Mouse (Mus musculus): Measurements from ENCODE around the gene Rapgef1.
A peak's percentile ranks its signal among the peaks of the same experiment; 100 is the strongest.
"Not testable (repeated sequence)": the region's sequence is repeated elsewhere in the genome, so short reads cannot be mapped to it uniquely, and the experiment has no call there.

Rapgef1 gene

GRCm38 (mm10) chr2:29701393-29701792, 81.9 kb downstream of the Rapgef1 start:
- DNase-seq (ENCODE audit: extremely low read depth, low read depth, low spot score) = no peak

- DNase-seq (ENCODE audit: extremely low read depth, low read depth, low spot score) = no peak
Observed at GRCm38 (mm10) chr2:29702189-29702588, 82.7 kb downstream of the Rapgef1 start.

GRCm38 (mm10) chr2:29703104-29704081, 83.9 kb downstream of the Rapgef1 start:
- no peak for DNase-seq (ENCODE audit: extremely low read depth, low read depth, low spot score)

- peak; percentile 86 for DNase-seq (ENCODE audit: extremely low read depth, low read depth, low spot score)
Observed at GRCm38 (mm10) chr2:29705493-29705892, 86.0 kb downstream of the Rapgef1 start.

- no peak for DNase-seq (ENCODE audit: extremely low read depth, low read depth, low spot score)
Observed at GRCm38 (mm10) chr2:29706726-29707620, 87.5 kb downstream of the Rapgef1 start.

- no peak for DNase-seq (ENCODE audit: extremely low read depth, low read depth, low spot score)
Observed at GRCm38 (mm10) chr2:29707731-29708130, 88.2 kb downstream of the Rapgef1 start.

- not testable (repeated sequence) for DNase-seq (ENCODE audit: extremely low read depth, low read depth, low spot score)
Observed at GRCm38 (mm10) chr2:29708209-29708608, 88.7 kb downstream of the Rapgef1 start.

- DNase-seq (ENCODE audit: extremely low read depth, low read depth, low spot score) = no peak
Observed at GRCm38 (mm10) chr2:29711038-29711437, 91.5 kb downstream of the Rapgef1 start.

GRCm38 (mm10) chr2:29711877-29712276, 92.4 kb downstream of the Rapgef1 start:
- DNase-seq (ENCODE audit: extremely low read depth, low read depth, low spot score) = no peak

GRCm38 (mm10) chr2:29713501-29713900, 94.0 kb downstream of the Rapgef1 start:
- DNase-seq (ENCODE audit: extremely low read depth, low read depth, low spot score) = no peak

- no peak for DNase-seq (ENCODE audit: extremely low read depth, low read depth, low spot score)
Observed at GRCm38 (mm10) chr2:29714127-29714526, 94.6 kb downstream of the Rapgef1 start.

- no peak for DNase-seq (ENCODE audit: extremely low read depth, low read depth, low spot score)
Observed at GRCm38 (mm10) chr2:29716143-29716542, 96.6 kb downstream of the Rapgef1 start.

GRCm38 (mm10) chr2:29716691-29717090, 97.2 kb downstream of the Rapgef1 start:
- no peak for DNase-seq (ENCODE audit: extremely low read depth, low read depth, low spot score)

- DNase-seq (ENCODE audit: extremely low read depth, low read depth, low spot score) = no peak
Observed at GRCm38 (mm10) chr2:29718581-29718980, 99.1 kb downstream of the Rapgef1 start.

GRCm38 (mm10) chr2:29723132-29723531, 103.6 kb downstream of the Rapgef1 start:
- DNase-seq (ENCODE audit: extremely low read depth, low read depth, low spot score) = no peak

GRCm38 (mm10) chr2:29724664-29725365, 105.3 kb downstream of the Rapgef1 start:
- no peak for DNase-seq (ENCODE audit: extremely low read depth, low read depth, low spot score)

GRCm38 (mm10) chr2:29729500-29729899, 110.0 kb downstream of the Rapgef1 start:
- DNase-seq (ENCODE audit: extremely low read depth, low read depth, low spot score) = no peak

- no peak for DNase-seq (ENCODE audit: extremely low read depth, low read depth, low spot score)
Observed at GRCm38 (mm10) chr2:29731545-29731944, 112.0 kb downstream of the Rapgef1 start.

- no peak for DNase-seq (ENCODE audit: extremely low read depth, low read depth, low spot score)
Observed at GRCm38 (mm10) chr2:29732559-29732958, 113.0 kb downstream of the Rapgef1 start.

- no peak for DNase-seq (ENCODE audit: extremely low read depth, low read depth, low spot score)
Observed at GRCm38 (mm10) chr2:29733348-29733747, 113.8 kb downstream of the Rapgef1 start.

GRCm38 (mm10) chr2:29735708-29736107, 116.2 kb downstream of the Rapgef1 start:
- DNase-seq (ENCODE audit: extremely low read depth, low read depth, low spot score) = no peak

All from fat pad, adult 2 months (tissue).